Mouse (Mus musculus) liver, adult 10 weeks (tissue): Measurements from ENCODE around the gene Cypt3. TPM values are rescaled to one million over a fixed set of nuclear protein-coding genes. Genes with fewer than 3 reads are reported as not detected.

Source experiments
- polyA plus RNA-seq: library from polyadenylated mRNA; stranded (reverse); fragments of 350-450 nt; fragmentation: Illumina TruSeq; extraction: RNeasy Lipid Tissue Mini Kit (QIAGEN cat#74804); gene quantifications from one replicate; pipeline ENCODE4 v1.2.3, GENCODE M21; 2014; ENCODE audit warnings: low read depth, low replicate concordance

Cypt3 gene
- not detected for polyA plus RNA-seq

DNA sequence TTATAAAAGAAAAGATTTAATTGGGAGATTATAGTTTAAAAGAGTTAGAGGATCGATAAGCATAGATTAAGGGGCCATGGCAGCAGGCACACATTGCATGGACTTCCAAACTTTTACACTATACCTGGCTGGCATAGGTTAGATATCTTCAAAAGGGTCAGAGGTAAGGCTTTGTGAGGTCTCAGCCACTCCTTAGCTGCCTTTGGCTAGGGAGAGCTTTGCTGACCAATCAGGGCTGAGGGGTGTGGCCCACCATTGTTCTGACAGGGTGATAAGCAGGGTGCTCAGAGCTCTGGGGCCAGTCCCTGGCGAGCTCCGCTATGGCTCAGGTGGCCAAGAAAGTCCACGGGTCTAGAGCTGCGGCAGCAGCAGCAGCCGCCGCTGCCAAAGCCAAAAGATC lies at the start of gene Cypt3:
TSS of gene Cypt3 (plus strand) at position 301 of the 400 bp plus-strand sequence.

Other genes with a start within 250 kb of the Cypt3 start
- gene Ubqln2, start 60.4 kb upstream of the Cypt3 start, polyA plus RNA-seq = 16.2 TPM
- 3.3 TPM for gene Kctd12b, start 137.8 kb downstream of the Cypt3 start, polyA plus RNA-seq
- gene Nbdy, start 165.0 kb downstream of the Cypt3 start, polyA plus RNA-seq = 28.8 TPM